Mouse (Mus musculus) liver, adult 2 months (tissue): ENCODE results near the gene Fbxw7. TPM values are rescaled to one million over a fixed set of nuclear protein-coding genes. Genes with fewer than 3 reads are reported as not detected.

ENCODE experiments used
- DNase-seq: peaks from one replicate; pipeline ENCODE4 v3.0.0-alpha.2; 2011; ENCODE audit warnings: low read depth, low spot score; ENCODE audit errors: extremely low read depth
- H3K27ac ChIP-seq: fragments of 200-500 bp; replicated peaks from 2 replicates; pipeline ENCODE4 v1.5.1; 2012; ENCODE audit warnings: low read depth, mild to moderate bottlenecking, control low read depth, inconsistent platforms, low read length; ENCODE audit not compliant: insufficient read depth
- H3K27me3 ChIP-seq: fragments of 200-500 bp; 2 replicates; pipeline ENCODE4 v1.6.1; 2012; ENCODE audit warnings: mild to moderate bottlenecking, moderate library complexity, low read length, inconsistent platforms; ENCODE audit not compliant: control insufficient read depth, insufficient read depth
- H3K36me3 ChIP-seq: fragments of 200-500 bp; 2 replicates; pipeline ENCODE4 v1.6.1; 2012; ENCODE audit warnings: low read length, inconsistent platforms; ENCODE audit not compliant: control insufficient read depth, insufficient read depth
- H3K4me1 ChIP-seq: fragments of 200-500 bp; 2 replicates; pipeline ENCODE4 v1.6.1; 2011; ENCODE audit warnings: low read length; ENCODE audit not compliant: control insufficient read depth, insufficient read depth
- H3K4me3 ChIP-seq: fragments of 200-500 bp; 2 replicates; pipeline ENCODE4 v1.5.1; 2011; ENCODE audit warnings: low read depth, mild to moderate bottlenecking, control low read depth, low read length, moderate library complexity; ENCODE audit not compliant: insufficient read depth
- H3K79me2 ChIP-seq: fragments of 200-500 bp; 2 replicates; pipeline ENCODE4 v1.6.1; 2012; ENCODE audit warnings: inconsistent platforms, mild to moderate bottlenecking, low read length, moderate library complexity; ENCODE audit not compliant: control insufficient read depth, insufficient read depth
- H3K9ac ChIP-seq: fragments of 200-500 bp; 2 replicates; pipeline ENCODE4 v1.6.1; 2012; ENCODE audit warnings: low read depth, mild to moderate bottlenecking, control low read depth, inconsistent platforms, low read length
- CTCF ChIP-seq: fragments of 200-500 bp; IDR thresholded peaks from 2 replicates; pipeline ENCODE4 v1.5.1; 2011; ENCODE audit warnings: low read depth, low read length, control low read depth
- POLR2A ChIP-seq: fragments of 200-500 bp; IDR thresholded peaks from 2 replicates; pipeline ENCODE4 v1.6.1; 2011; ENCODE audit warnings: low read length, control low read depth; ENCODE audit not compliant: insufficient read depth; ENCODE audit errors: extremely low read depth
- whole genome bisulfite sequencing: fragments of 180-500 bp; shearing (Covaris S2); methylation state at CpG from one replicate; pipeline ENCODE4 v1.1.7; 2018; 5-methylcytosine and 5-hydroxymethylcytosine counted together
- polyA plus RNA-seq: library from polyadenylated mRNA; depleted of rRNA; stranded (reverse); fragments of >200 nt; gene quantifications from 2 replicates; pipeline ENCODE4 v1.2.3, GENCODE M21; 2012; rRNA removed
- total RNA-seq: library from RNA; depleted of rRNA; stranded (reverse); fragments of >200 nt; gene quantifications from 2 replicates; pipeline ENCODE4 v1.2.3, GENCODE M21; 2014; rRNA removed

Gene Fbxw7
- total RNA-seq (4.2 and 5.6 TPM in 2 replicates), polyA plus RNA-seq (1.4 and 1.7 TPM in 2 replicates)

GRCm38 (mm10) chr3:84814762-84815381 lies at the start of gene Fbxw7:
Gene Fbxw7 (plus strand): TSS chr3:84815268.
- under 1% methylated on average over 65 of the region's 76 CpGs for WGBS
- DNase-seq: no peak
- H3K36me3 ChIP-seq: no peaks in the 10 kb centered on the region

GRCm38 (mm10) chr3:84768940-84769339 lies 46.1 kb upstream of the Fbxw7 start:
- no peak for DNase-seq
- H3K4me1 ChIP-seq: no peaks in the 10 kb centered on the region; the same call in 1 of the 2 replicates
- H3K36me3 ChIP-seq: no peaks in the 10 kb centered on the region
- H3K27ac ChIP-seq: no peak overlapping the region
- H3K27me3 ChIP-seq: no peaks in the 10 kb centered on the region
- no peak overlapping the region for H3K9ac ChIP-seq
- no peak overlapping the region for H3K4me3 ChIP-seq
- no peaks in the 10 kb centered on the region for H3K79me2 ChIP-seq
- TF ChIP-seq CTCF (no peak), POLR2A (no peak)
- WGBS: 92% methylated on average over 4 of the region's 4 CpGs

More at GRCm38 (mm10) chr3:84814762-84815381, at the start of gene Fbxw7:
- peaks cover 8% of the 10 kb centered on the region; the same call in 1 of the 2 replicates for H3K79me2 ChIP-seq
- TF ChIP-seq CTCF (no peak), POLR2A (no peak)
- peaks cover 4% of the 10 kb centered on the region; the same call in 1 of the 2 replicates for H3K4me1 ChIP-seq
- no peaks in the 10 kb centered on the region for H3K27me3 ChIP-seq
- H3K4me3 ChIP-seq: peak within 1 kb of the TSS; percentile 93
- peak within 1 kb of the TSS; percentile 68 for H3K27ac ChIP-seq
- H3K9ac ChIP-seq: peak within 1 kb of the TSS; percentile 86

- Histone ChIP-seq H3K4me1 (no peaks in the 10 kb centered on the region; the same call in 1 of the 2 replicates), H3K27me3 (no peaks in the 10 kb centered on the region), H3K27ac (no peak overlapping the region), H3K79me2 (no peaks in the 10 kb centered on the region), H3K4me3 (no peak overlapping the region), H3K36me3 (no peaks in the 10 kb centered on the region), H3K9ac (no peak overlapping the region)
- no peak for DNase-seq
- no peak for TF ChIP-seq POLR2A
- 84% methylated on average over 6 of the region's 6 CpGs for WGBS
Measured at GRCm38 (mm10) chr3:84769411-84769810, 45.7 kb upstream of the Fbxw7 start.

GRCm38 (mm10) chr3:84770518-84770917 lies 44.5 kb upstream of the Fbxw7 start:
- no peaks in the 10 kb centered on the region for H3K36me3 ChIP-seq
- no peak overlapping the region for H3K4me3 ChIP-seq
- H3K4me1 ChIP-seq: peaks cover 3% of the 10 kb centered on the region
- TF ChIP-seq CTCF: no peak
- TF ChIP-seq POLR2A: no peak
- H3K27ac ChIP-seq: no peak overlapping the region
- no peak overlapping the region for H3K9ac ChIP-seq
- 89% methylated on average over 6 of the region's 6 CpGs for WGBS
- DNase-seq: no peak
- H3K27me3 ChIP-seq: no peaks in the 10 kb centered on the region
- no peaks in the 10 kb centered on the region for H3K79me2 ChIP-seq

GRCm38 (mm10) chr3:84771980-84772379 lies 43.1 kb upstream of the Fbxw7 start:
- Histone ChIP-seq H3K27ac (no peak overlapping the region), H3K4me3 (no peak overlapping the region), H3K79me2 (no peaks in the 10 kb centered on the region), H3K36me3 (no peaks in the 10 kb centered on the region), H3K4me1 (peaks cover 3% of the 10 kb centered on the region), H3K9ac (no peak overlapping the region), H3K27me3 (no peaks in the 10 kb centered on the region)
- peak; percentile 16 for DNase-seq
- TF ChIP-seq POLR2A (no peak), CTCF (no peak)
- WGBS: 53% methylated on average over 2 of the region's 2 CpGs
